8 mouse cellular contexts compared by ENCODE assay signal in genomic region chr10:49788914-49789313, GRCm38 (mm10). TPM values are rescaled to one million over a fixed set of nuclear protein-coding genes. Genes with fewer than 3 reads are reported as not detected.
A peak's percentile ranks its signal among the peaks of the same experiment; 100 is the strongest.
DNase-seq lines count a peak whose midpoint lies in the region; ATAC-seq and TF ChIP-seq lines count a peak whose summit lies in the region.

No protein-coding gene starts in this region.

- H3K9ac ChIP-seq in ES-E14 (ENCODE audit: insufficient read depth, low read depth, low read length, poor library complexity, severe bottlenecking): no peak overlapping the region
- peak overlapping the region; percentile 94 for H3K9ac ChIP-seq in forebrain, embryonic 16.5 days (replicated peaks; ENCODE audit: low read depth, low read length)
- no peak overlapping the region for H3K9ac ChIP-seq in liver, embryonic 15.5 days

- no peak overlapping the region for H3K27ac ChIP-seq in heart, embryonic 10.5 days
- H3K27ac ChIP-seq in ES-E14 (ENCODE audit: insufficient read depth, low read depth, low read length, poor library complexity, severe bottlenecking): no peak overlapping the region
- H3K27ac ChIP-seq in forebrain, embryonic 16.5 days (ENCODE audit: low read length): peak overlapping the region; percentile 89
- no peak overlapping the region for H3K27ac ChIP-seq in liver, embryonic 15.5 days (replicated peaks)

- no peaks in the 10 kb centered on the region for H3K36me3 ChIP-seq in heart, embryonic 10.5 days
- H3K36me3 ChIP-seq in ES-E14 (ENCODE audit: control insufficient read depth, insufficient read depth, low read length, poor library complexity, severe bottlenecking): no peaks in the 10 kb centered on the region
- no peaks in the 10 kb centered on the region for H3K36me3 ChIP-seq in forebrain, embryonic 16.5 days (ENCODE audit: control insufficient read depth, insufficient read depth)
- H3K36me3 ChIP-seq in liver, embryonic 15.5 days (replicated peaks): no peaks in the 10 kb centered on the region

- peak overlapping the region; percentile 60 for H3K4me2 ChIP-seq in forebrain, embryonic 16.5 days (ENCODE audit: low read length)
- H3K4me2 ChIP-seq in liver, embryonic 15.5 days: peak overlapping the region; percentile 60

- 16% methylated on average over 5 of the region's 5 CpGs for WGBS in heart, embryonic 10.5 days
- WGBS in forebrain, embryonic 16.5 days: 6% methylated on average over 5 of the region's 5 CpGs
- WGBS in liver, embryonic 15.5 days (ENCODE audit: insufficient replicate concordance): 16% methylated on average over 5 of the region's 5 CpGs

- in situ Hi-C loops in ES-E14 (cut with MboI; ENCODE audit: low sequenced_read_pairs in 2 of 2, unreplicated experiment in 2 of 2): no loop called here

- H3K27me3 ChIP-seq in heart, embryonic 10.5 days (ENCODE audit: insufficient read depth, poor library complexity, severe bottlenecking): peaks cover 17% of the 10 kb centered on the region
- H3K27me3 ChIP-seq in forebrain, embryonic 16.5 days (replicated peaks; ENCODE audit: control insufficient read depth, insufficient read depth, low read length): no peaks in the 10 kb centered on the region
- H3K27me3 ChIP-seq in liver, embryonic 15.5 days: peaks cover 18% of the 10 kb centered on the region

- peak overlapping the region; percentile 70 for H3K4me3 ChIP-seq in heart, embryonic 10.5 days
- peak overlapping the region; percentile 67 to 75; a peak in 3 of 4 replicates for H3K4me3 ChIP-seq in ES-E14 (ENCODE audit: insufficient read depth in 1 of 2, low read depth in 1 of 2, low read length in 2 of 2, poor library complexity in 1 of 2, severe bottlenecking in 1 of 2)
- peak overlapping the region; percentile 96 for H3K4me3 ChIP-seq in forebrain, embryonic 16.5 days (replicated peaks; ENCODE audit: low read length)
- H3K4me3 ChIP-seq in liver, embryonic 15.5 days (replicated peaks): peak overlapping the region; percentile 40; the same call in 1 of the 2 replicates

- peaks cover 6% of the 10 kb centered on the region; the same call in 1 of the 2 replicates for H3K4me1 ChIP-seq in heart, embryonic 10.5 days
- H3K4me1 ChIP-seq in ES-E14 (ENCODE audit: control insufficient read depth in 2 of 2, insufficient read depth in 2 of 2, low read length in 2 of 2, poor library complexity in 1 of 2): no peaks in the 10 kb centered on the region; a peak in 1 of 4 replicates
- H3K4me1 ChIP-seq in forebrain, embryonic 16.5 days (replicated peaks; ENCODE audit: control insufficient read depth, insufficient read depth, low read length): peaks cover 18% of the 10 kb centered on the region
- no peaks in the 10 kb centered on the region for H3K4me1 ChIP-seq in liver, embryonic 15.5 days (replicated peaks)

- no peak for DNase-seq in heart, embryonic 10.5 days (ENCODE audit: low spot score)
- no peak for DNase-seq in heart, postnatal 10 days
- DNase-seq in ES-E14 (ENCODE audit: low read depth, low spot score): no peak
- no peak for DNase-seq in gastrocnemius, postnatal 36 days
- DNase-seq in cerebellum, adult 9-11 months: no peak

- intact Hi-C loops in heart, postnatal 10 days (cut with DNase I): no loop called here
- intact Hi-C loops in gastrocnemius, postnatal 36 days (cut with DNase I): no loop called here

- ATAC-seq in forebrain, embryonic 16.5 days: peak; percentile 61
- ATAC-seq in liver, embryonic 15.5 days (ENCODE audit: insufficient read depth): no peak
- no peak for ATAC-seq in erythroid progenitor cell, adult 5-6 weeks (replicated peaks; ENCODE audit: low FRiP score, poor library complexity, severe bottlenecking)

- no peaks in the 10 kb centered on the region for H3K9me3 ChIP-seq in heart, embryonic 10.5 days
- H3K9me3 ChIP-seq in ES-E14 (ENCODE audit: control insufficient read depth, insufficient read depth, low read depth, low read length): no peaks in the 10 kb centered on the region
- no peaks in the 10 kb centered on the region for H3K9me3 ChIP-seq in forebrain, embryonic 16.5 days (ENCODE audit: control insufficient read depth, low read length)
- H3K9me3 ChIP-seq in liver, embryonic 15.5 days (replicated peaks): no peaks in the 10 kb centered on the region

TF ChIP-seq in ES-E14, 5 proteins besides CTCF, POLR2A, EP300 and RAD21:
- TF ChIP-seq HCFC1 (IDR thresholded peaks at IDR 0.05; ENCODE audit: borderline replicate concordance, insufficient read depth, low read length) (no peak), MAFK (IDR thresholded peaks at IDR 0.05; ENCODE audit: insufficient read depth, low read depth, low read length) (no peak), CHD2 (IDR thresholded peaks at IDR 0.05; ENCODE audit: low read depth, low read length) (no peak), ZNF384 (IDR thresholded peaks at IDR 0.05; ENCODE audit: low read depth, low read length) (no peak), ZC3H11A (IDR thresholded peaks at IDR 0.05; ENCODE audit: borderline replicate concordance, low read depth, low read length) (no peak)

RNA-seq across cellular contexts. Expression of gene Grik2, which starts 0.3 kb away (rescaled TPM):
- 0.91 and 1.3 TPM in 2 replicates for polyA plus RNA-seq in heart, embryonic 10.5 days (2016; fragmentation: Nextera tagmentation; extraction: Ambion mirVana)
- under 1 TPM; 0.52 to 0.67 TPM for total RNA-seq in heart, postnatal 10 days (2021)
- total RNA-seq in ES-E14 (2012; rRNA removed): 0.22 and 0.26 TPM in 2 replicates
- polyA plus RNA-seq in forebrain, embryonic 16.5 days (2015; fragmentation: Nextera tagmentation; extraction: Ambion mirVana): 35.6 and 38.5 TPM in 2 replicates
- 0.05 and 0.08 TPM in 2 replicates for polyA plus RNA-seq in liver, embryonic 15.5 days (2015; fragmentation: Nextera tagmentation; extraction: Ambion mirVana)
- not detected in 2 replicates for total RNA-seq in erythroid progenitor cell, adult 5-6 weeks (2015; ENCODE audit: low replicate concordance)
- total RNA-seq in erythroid progenitor cell, adult 5-6 weeks (2017; ENCODE audit: low replicate concordance): not detected in 2 replicates
- total RNA-seq in gastrocnemius, postnatal 36 days (2021): under 1 TPM; 0.10 to 0.35 TPM

Comparison
In these comparisons a context has a peak if more than half of its experiments do, and no peak if none do; other contexts are left out.
1. H3K4me3 ChIP-seq: peak in every context shown above with its lines; median percentile 96 in forebrain, embryonic 16.5 days; 71 in ES-E14; 70 in heart, embryonic 10.5 days; 40 in liver, embryonic 15.5 days.